Mouse (Mus musculus) hindbrain, embryonic 12.5 days (tissue): ENCODE measurements around the gene Cd200. TPM values are rescaled to one million over a fixed set of nuclear protein-coding genes. Genes with fewer than 3 reads are reported as not detected.
"Not testable (repeated sequence)": the region's sequence is repeated elsewhere in the genome, so short reads cannot be mapped to it uniquely, and the experiment has no call there.

Experiments
- ATAC-seq: fragments of 200-750 bp; cut with Nextera tagmentation; 2 replicates; pipeline ENCODE4 v1.8.0; 2017; ENCODE audit warnings: moderate TSS enrichment; ENCODE audit not compliant: low FRiP score
- H3K27ac ChIP-seq: fragments of 300-500 bp; sonication (generic); 2 replicates; pipeline ENCODE4 v1.5.1; 2016; ENCODE audit warnings: mild to moderate bottlenecking
- H3K27me3 ChIP-seq: fragments of 300-500 bp; sonication (generic); 2 replicates; pipeline ENCODE4 v1.6.1; 2016; ENCODE audit warnings: mild to moderate bottlenecking
- H3K36me3 ChIP-seq: fragments of 300-500 bp; sonication (generic); 2 replicates; pipeline ENCODE4 v1.6.1; 2016; ENCODE audit warnings: mild to moderate bottlenecking
- H3K4me1 ChIP-seq: fragments of 300-500 bp; sonication (generic); 2 replicates; pipeline ENCODE4 v1.6.1; 2016
- H3K4me2 ChIP-seq: fragments of 300-500 bp; sonication (generic); replicated peaks from 2 replicates; pipeline ENCODE4 v1.6.1; 2016; ENCODE audit warnings: mild to moderate bottlenecking
- H3K4me3 ChIP-seq: fragments of 300-500 bp; sonication (generic); 2 replicates; pipeline ENCODE4 v1.5.1; 2016; ENCODE audit warnings: mild to moderate bottlenecking
- H3K9ac ChIP-seq: fragments of 300-500 bp; sonication (generic); 2 replicates; pipeline ENCODE4 v1.6.1; 2016; ENCODE audit warnings: mild to moderate bottlenecking, moderate library complexity
- H3K9me3 ChIP-seq: fragments of 300-500 bp; sonication (generic); replicated peaks from 2 replicates; pipeline ENCODE4 v1.6.1; 2016; ENCODE audit warnings: mild to moderate bottlenecking
- WGBS: fragments of 180-500 bp; shearing (Covaris S2); methylation state at CpG from one replicate; pipeline ENCODE4 v1.1.7; 2016; 5-methylcytosine and 5-hydroxymethylcytosine counted together
- polyA plus RNA-seq: library from polyadenylated mRNA; unstranded; fragments of >200 nt; fragmentation: Nextera tagmentation; extraction: Ambion mirVana; gene quantifications from 2 replicates; pipeline ENCODE4 v1.2.1, GENCODE M21; 2016

Cd200 gene
- polyA plus RNA-seq, result 94.5 and 99.2 TPM in 2 replicates

- H3K27ac ChIP-seq, result peak within 1 kb of the TSS; percentile 93
- no peaks in the 10 kb centered on the region for H3K36me3 ChIP-seq
- H3K9me3 ChIP-seq, result no peaks in the 10 kb centered on the region
- H3K9ac ChIP-seq, result peak within 1 kb of the TSS; percentile 76
- under 1% methylated on average over 28 of the region's 28 CpGs for WGBS
- ATAC-seq, result peak; percentile 96
- peak within 1 kb of the TSS; percentile 62 for H3K4me2 ChIP-seq
- no peaks in the 10 kb centered on the region for H3K27me3 ChIP-seq
- H3K4me3 ChIP-seq, result peak within 1 kb of the TSS; percentile 62
- no peaks in the 10 kb centered on the region for H3K4me1 ChIP-seq
Measured at GRCm38 (mm10) chr16:45408425-45409063, at the start of gene Cd200. TSS of gene Cd200 (minus strand) at chr16:45409053.

- H3K9me3 ChIP-seq, result no peaks in the 10 kb centered on the region
- H3K27ac ChIP-seq, result no peak overlapping the region
- H3K9ac ChIP-seq, result no peak overlapping the region
- H3K4me2 ChIP-seq, result no peak overlapping the region
- H3K4me1 ChIP-seq, result no peaks in the 10 kb centered on the region
- ATAC-seq, result no peak
- no peaks in the 10 kb centered on the region for H3K36me3 ChIP-seq
- no peaks in the 10 kb centered on the region for H3K27me3 ChIP-seq
- H3K4me3 ChIP-seq, result no peak overlapping the region
Measured at GRCm38 (mm10) chr16:45454762-45455161, 45.9 kb upstream of the Cd200 start.

- H3K4me3 ChIP-seq, result no peak overlapping the region
- H3K27ac ChIP-seq, result no peak overlapping the region
- H3K9me3 ChIP-seq, result no peaks in the 10 kb centered on the region
- H3K9ac ChIP-seq, result no peak overlapping the region
- 87% methylated on average over 1 of the region's 1 CpGs for WGBS
- no peaks in the 10 kb centered on the region for H3K36me3 ChIP-seq
- H3K4me2 ChIP-seq, result no peak overlapping the region
- H3K4me1 ChIP-seq, result no peaks in the 10 kb centered on the region
- H3K27me3 ChIP-seq, result no peaks in the 10 kb centered on the region
- peak; percentile 26; the same call in 1 of the 2 replicates for ATAC-seq
Measured at GRCm38 (mm10) chr16:45437230-45437739, 28.4 kb upstream of the Cd200 start.

GRCm38 (mm10) chr16:45435591-45435990, 26.7 kb upstream of the Cd200 start:
- Histone ChIP-seq H3K9me3 (no peaks in the 10 kb centered on the region), H3K4me1 (no peaks in the 10 kb centered on the region), H3K27ac (no peak overlapping the region), H3K36me3 (no peaks in the 10 kb centered on the region), H3K9ac (no peak overlapping the region), H3K4me3 (no peak overlapping the region), H3K27me3 (no peaks in the 10 kb centered on the region), H3K4me2 (no peak overlapping the region)
- no peak for ATAC-seq

GRCm38 (mm10) chr16:45427651-45428050, 18.8 kb upstream of the Cd200 start:
- no peak for ATAC-seq
- WGBS, result 92% methylated on average over 9 of the region's 9 CpGs

GRCm38 (mm10) chr16:45413497-45413896, 4.6 kb upstream of the Cd200 start:
- no peaks in the 10 kb centered on the region for H3K27me3 ChIP-seq
- H3K4me2 ChIP-seq, result no peak overlapping the region
- H3K4me1 ChIP-seq, result no peaks in the 10 kb centered on the region
- H3K9ac ChIP-seq, result no peak overlapping the region
- no peaks in the 10 kb centered on the region for H3K9me3 ChIP-seq
- ATAC-seq, result no peak
- no peaks in the 10 kb centered on the region for H3K36me3 ChIP-seq
- no peak overlapping the region for H3K4me3 ChIP-seq
- no peak overlapping the region for H3K27ac ChIP-seq

More at GRCm38 (mm10) chr16:45427651-45428050, 18.8 kb upstream of the Cd200 start:
- Histone ChIP-seq H3K9ac (no peak overlapping the region), H3K36me3 (no peaks in the 10 kb centered on the region), H3K27me3 (no peaks in the 10 kb centered on the region), H3K4me3 (no peak overlapping the region), H3K9me3 (no peaks in the 10 kb centered on the region), H3K27ac (no peak overlapping the region), H3K4me1 (no peaks in the 10 kb centered on the region), H3K4me2 (no peak overlapping the region)

- Histone ChIP-seq H3K4me3 (peak overlapping the region; percentile 62), H3K9ac (peak overlapping the region; percentile 76), H3K27ac (peak overlapping the region; percentile 93), H3K4me2 (peak overlapping the region; percentile 62)
- WGBS, result 38% methylated on average over 7 of the region's 7 CpGs
- H3K4me1 ChIP-seq, H3K27me3 ChIP-seq, H3K9me3 ChIP-seq, H3K36me3 ChIP-seq: not testable (repeated sequence)
- ATAC-seq, result peak; percentile 26
Measured at GRCm38 (mm10) chr16:45409064-45409446, 202 bp upstream of the Cd200 start.

GRCm38 (mm10) chr16:45407645-45408400, 1.0 kb downstream of the Cd200 start:
- WGBS, result 39% methylated on average over 9 of the region's 9 CpGs
- peak overlapping the region; percentile 62 for H3K4me3 ChIP-seq
- peak overlapping the region; percentile 62 for H3K4me2 ChIP-seq
- no peaks in the 10 kb centered on the region for H3K36me3 ChIP-seq
- H3K27ac ChIP-seq, result peak overlapping the region; percentile 93
- H3K4me1 ChIP-seq, result no peaks in the 10 kb centered on the region
- H3K27me3 ChIP-seq, result no peaks in the 10 kb centered on the region
- no peaks in the 10 kb centered on the region for H3K9me3 ChIP-seq
- H3K9ac ChIP-seq, result peak overlapping the region; percentile 76
- ATAC-seq, result no peak

GRCm38 (mm10) chr16:45407091-45407490, 1.8 kb downstream of the Cd200 start:
- Histone ChIP-seq H3K36me3 (no peaks in the 10 kb centered on the region), H3K9me3 (no peaks in the 10 kb centered on the region), H3K4me1 (no peaks in the 10 kb centered on the region), H3K9ac (peak overlapping the region; percentile 76; the same call in 1 of the 2 replicates), H3K27me3 (no peaks in the 10 kb centered on the region), H3K4me3 (peak overlapping the region; percentile 62; the same call in 1 of the 2 replicates), H3K4me2 (peak overlapping the region; percentile 62), H3K27ac (no peak overlapping the region)
- 95% methylated on average over 5 of the region's 5 CpGs for WGBS
- no peak for ATAC-seq

GRCm38 (mm10) chr16:45402951-45403350, 5.9 kb downstream of the Cd200 start:
- WGBS, result 73% methylated on average over 2 of the region's 2 CpGs
- ATAC-seq, result no peak

GRCm38 (mm10) chr16:45402036-45402435, 6.8 kb downstream of the Cd200 start:
- Histone ChIP-seq H3K4me2 (no peak overlapping the region), H3K4me1 (no peaks in the 10 kb centered on the region), H3K27me3 (no peaks in the 10 kb centered on the region), H3K36me3 (no peaks in the 10 kb centered on the region), H3K9me3 (no peaks in the 10 kb centered on the region), H3K9ac (no peak overlapping the region), H3K4me3 (no peak overlapping the region), H3K27ac (no peak overlapping the region)
- ATAC-seq, result no peak
- WGBS, result 96% methylated on average over 1 of the region's 1 CpGs

More at GRCm38 (mm10) chr16:45402951-45403350, 5.9 kb downstream of the Cd200 start:
- Histone ChIP-seq H3K36me3 (no peaks in the 10 kb centered on the region), H3K4me2 (no peak overlapping the region), H3K9me3 (no peaks in the 10 kb centered on the region), H3K4me1 (no peaks in the 10 kb centered on the region), H3K27ac (no peak overlapping the region), H3K4me3 (no peak overlapping the region), H3K9ac (no peak overlapping the region), H3K27me3 (no peaks in the 10 kb centered on the region)

- Histone ChIP-seq H3K9me3 (no peaks in the 10 kb centered on the region), H3K4me2 (no peak overlapping the region), H3K36me3 (peaks cover 13% of the 10 kb centered on the region; the same call in 1 of the 2 replicates), H3K4me3 (no peak overlapping the region), H3K27me3 (no peaks in the 10 kb centered on the region), H3K4me1 (no peaks in the 10 kb centered on the region), H3K9ac (no peak overlapping the region), H3K27ac (no peak overlapping the region)
- no peak for ATAC-seq
- WGBS, result 75% methylated on average over 9 of the region's 9 CpGs
Measured at GRCm38 (mm10) chr16:45399947-45400555, 8.8 kb downstream of the Cd200 start.
